ENCODE assay signal across 8 mouse cellular contexts in genomic region chr9:44233802-44234478, GRCm38 (mm10). TPM values are rescaled to one million over a fixed set of nuclear protein-coding genes. Genes with fewer than 3 reads are reported as not detected.
DNase-seq lines count a peak whose midpoint lies in the region; ATAC-seq and TF ChIP-seq lines count a peak whose summit lies in the region.

Gene Cbl, minus strand, starts transcription at chr9:44234049.

- peak; percentile 98 for TF ChIP-seq CTCF in lung, postnatal 0 days (IDR thresholded peaks at IDR 0.05)

- H3K27me3 ChIP-seq in hindbrain, embryonic 10.5 days (ENCODE audit: insufficient read depth, poor library complexity, severe bottlenecking), result no peaks in the 10 kb centered on the region
- no peaks in the 10 kb centered on the region for H3K27me3 ChIP-seq in lung, postnatal 0 days (replicated peaks; ENCODE audit: insufficient read depth, low read length)

- TF ChIP-seq EP300 in lung, postnatal 0 days (IDR thresholded peaks at IDR 0.05), result 0 out of 2 replicates have a peak, but pooled peaks have one; percentile 13

- WGBS in hindbrain, embryonic 10.5 days, result under 1% methylated on average over 71 of the region's 76 CpGs
- 2% methylated on average over 54 of the region's 76 CpGs for WGBS in lung, postnatal 0 days

- peak; percentile 88 for ATAC-seq in frontal cortex, adult (ENCODE audit: low TSS enrichment)
- ATAC-seq in lung, postnatal 0 days, result peak; percentile 96

- H3K4me1 ChIP-seq in hindbrain, embryonic 10.5 days (replicated peaks), result peaks cover 37% of the 10 kb centered on the region
- H3K4me1 ChIP-seq in lung, postnatal 0 days (ENCODE audit: insufficient read depth, low read depth, low read length), result 0 out of 2 replicates have a peak, but pooled peaks cover 6% of the 10 kb centered on the region

- peak within 1 kb of the TSS; percentile 95 for H3K4me3 ChIP-seq in hindbrain, embryonic 10.5 days
- H3K4me3 ChIP-seq in lung, postnatal 0 days (ENCODE audit: low read depth, low read length), result peak within 1 kb of the TSS; percentile 94

- peak within 1 kb of the TSS; percentile 73 for H3K4me2 ChIP-seq in lung, postnatal 0 days (replicated peaks; ENCODE audit: low read depth, low read length)

- H3K36me3 ChIP-seq in hindbrain, embryonic 10.5 days, result no peaks in the 10 kb centered on the region
- no peaks in the 10 kb centered on the region for H3K36me3 ChIP-seq in lung, postnatal 0 days (ENCODE audit: insufficient read depth, low read length)

- H3K9ac ChIP-seq in lung, postnatal 0 days (replicated peaks; ENCODE audit: low read depth), result peak within 1 kb of the TSS; percentile 85

- peak; percentile 98 for DNase-seq in MN1 (ENCODE audit: low spot score)
- DNase-seq in cerebellum, adult 9-10 months, result peak; percentile 99
- peak; percentile 98 for DNase-seq in hindbrain, embryonic 10.5 days (ENCODE audit: low spot score)
- peak; percentile 98 for DNase-seq in layer of hippocampus, adult 9-11 months
- peak; percentile 98 for DNase-seq in lung, postnatal 0 days (ENCODE audit: low spot score)
- DNase-seq in ovary, postnatal 14 days (ENCODE audit: low spot score), result peak; percentile 100
- DNase-seq in thymus, postnatal 14 days, result peak; percentile 99

- H3K9me3 ChIP-seq in hindbrain, embryonic 10.5 days, result no peaks in the 10 kb centered on the region
- no peaks in the 10 kb centered on the region for H3K9me3 ChIP-seq in lung, postnatal 0 days (ENCODE audit: low read length)

- peak within 1 kb of the TSS; percentile 98 for H3K27ac ChIP-seq in hindbrain, embryonic 10.5 days
- peak within 1 kb of the TSS; percentile 90 for H3K27ac ChIP-seq in lung, postnatal 0 days (ENCODE audit: low read length)

RNA-seq across cellular contexts. Expression of gene Cbl, which starts in this region (rescaled TPM):
- polyA plus RNA-seq in hindbrain, embryonic 10.5 days (2016; fragmentation: Nextera tagmentation; extraction: Ambion mirVana), result 21.1 and 22.8 TPM in 2 replicates
- polyA plus RNA-seq in lung, postnatal 0 days (2015; fragmentation: Nextera tagmentation; extraction: Ambion mirVana), result 6.8 and 9.3 TPM in 2 replicates

Comparison
In these comparisons a context has a peak if more than half of its experiments do, and no peak if none do; other contexts are left out.
1. Peak in every context shown above with its lines: DNase-seq, ATAC-seq, H3K4me3 ChIP-seq and H3K27ac ChIP-seq.